Mouse (Mus musculus) midbrain, embryonic 13.5 days (tissue): ENCODE results near the gene Anxa2. TPM values are rescaled to one million over a fixed set of nuclear protein-coding genes. Genes with fewer than 3 reads are reported as not detected.

ENCODE experiments used
- ATAC-seq: fragments of 200-750 bp; cut with Nextera tagmentation; 2 replicates; pipeline ENCODE4 v1.8.0; 2017; ENCODE audit warnings: mild to moderate bottlenecking, moderate TSS enrichment, moderate library complexity
- H3K27ac ChIP-seq: fragments of 300-500 bp; sonication (generic); 2 replicates; pipeline ENCODE4 v1.5.1; 2015; ENCODE audit warnings: inconsistent platforms, mild to moderate bottlenecking, moderate library complexity
- H3K27me3 ChIP-seq: fragments of 300-500 bp; sonication (generic); 2 replicates; pipeline ENCODE4 v1.6.1; 2015; ENCODE audit warnings: mild to moderate bottlenecking, inconsistent platforms
- H3K36me3 ChIP-seq: fragments of 300-500 bp; sonication (generic); 2 replicates; pipeline ENCODE4 v1.6.1; 2015; ENCODE audit warnings: mild to moderate bottlenecking, inconsistent platforms
- H3K4me1 ChIP-seq: fragments of 300-500 bp; sonication (generic); replicated peaks from 2 replicates; pipeline ENCODE4 v1.6.1; 2015; ENCODE audit warnings: inconsistent platforms
- H3K4me2 ChIP-seq: fragments of 300-500 bp; sonication (generic); replicated peaks from 2 replicates; pipeline ENCODE4 v1.6.1; 2015; ENCODE audit warnings: moderate library complexity, mild to moderate bottlenecking, inconsistent platforms
- H3K4me3 ChIP-seq: fragments of 300-500 bp; sonication (generic); replicated peaks from 2 replicates; pipeline ENCODE4 v1.5.1; 2015; ENCODE audit warnings: mild to moderate bottlenecking, inconsistent platforms
- H3K9ac ChIP-seq: fragments of 300-500 bp; sonication (generic); replicated peaks from 2 replicates; pipeline ENCODE4 v1.6.1; 2015; ENCODE audit warnings: mild to moderate bottlenecking, inconsistent platforms
- H3K9me3 ChIP-seq: fragments of 300-500 bp; sonication (generic); 2 replicates; pipeline ENCODE4 v1.6.1; 2016; ENCODE audit warnings: mild to moderate bottlenecking, inconsistent platforms
- WGBS: fragments of 180-500 bp; shearing (Covaris S2); methylation state at CpG from one replicate; pipeline ENCODE4 v1.1.7; 2015; 5-methylcytosine and 5-hydroxymethylcytosine counted together
- polyA plus RNA-seq: library from polyadenylated mRNA; unstranded; fragments of >200 nt; fragmentation: Nextera tagmentation; extraction: Ambion mirVana; gene quantifications from 2 replicates; pipeline ENCODE4 v1.2.1, GENCODE M21; 2015

The Anxa2 gene
- 96.0 and 115 TPM in 2 replicates for polyA plus RNA-seq

DNA sequence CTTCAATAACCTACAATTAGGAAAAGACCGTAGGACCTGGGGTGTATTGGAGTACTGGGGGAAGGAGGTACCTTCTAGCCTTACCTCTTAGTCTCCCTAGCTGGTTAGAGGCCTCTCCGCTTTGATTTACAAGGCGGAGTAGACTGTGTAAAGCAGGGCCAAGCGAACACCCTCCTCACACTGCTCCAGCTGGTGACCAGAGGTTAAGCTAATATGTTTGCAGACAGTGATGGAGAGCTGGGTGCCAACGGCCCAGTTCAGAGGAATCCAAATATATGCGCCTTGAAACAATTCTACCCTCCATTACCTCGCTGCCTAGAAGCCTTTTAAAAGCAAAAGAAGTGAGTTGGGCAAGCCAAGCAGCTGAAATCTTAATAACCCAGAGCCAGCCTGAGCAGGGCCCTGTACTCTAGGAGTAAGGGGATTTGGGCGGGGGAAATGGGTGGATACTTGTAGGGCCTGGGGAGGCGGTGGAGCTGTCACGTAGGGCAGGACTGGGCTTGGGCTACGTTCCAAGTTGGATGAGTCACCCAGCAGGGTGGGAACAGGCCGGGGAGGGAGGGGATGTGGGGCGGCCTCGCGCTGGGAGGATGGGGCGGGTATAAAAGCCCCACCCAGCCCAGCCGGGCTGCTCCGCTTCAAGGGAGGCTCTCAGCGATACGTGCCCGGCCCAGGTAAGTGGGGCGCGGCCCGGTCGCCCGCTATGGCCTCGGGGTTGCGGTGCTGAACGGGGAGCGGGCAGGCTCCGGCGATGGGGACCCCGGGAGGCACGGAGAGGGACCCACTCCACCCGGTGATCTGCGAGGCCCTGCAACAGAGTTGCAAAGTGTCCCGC, at the start of gene Anxa2:
TSS of gene Anxa2 (plus strand) at position 555 of the 835 bp plus-strand sequence.
- Histone ChIP-seq H3K9me3 (no peaks in the 10 kb centered on the region), H3K27me3 (peaks cover 42% of the 10 kb centered on the region), H3K27ac (no peak within 1 kb of the TSS), H3K4me1 (peaks cover 19% of the 10 kb centered on the region), H3K4me2 (peak within 1 kb of the TSS; percentile 69), H3K36me3 (no peaks in the 10 kb centered on the region), H3K4me3 (peak within 1 kb of the TSS; percentile 42), H3K9ac (peak within 1 kb of the TSS; percentile 65)
- 11% methylated on average over 37 of the region's 37 CpGs for WGBS
- ATAC-seq = peak; percentile 87

DNA sequence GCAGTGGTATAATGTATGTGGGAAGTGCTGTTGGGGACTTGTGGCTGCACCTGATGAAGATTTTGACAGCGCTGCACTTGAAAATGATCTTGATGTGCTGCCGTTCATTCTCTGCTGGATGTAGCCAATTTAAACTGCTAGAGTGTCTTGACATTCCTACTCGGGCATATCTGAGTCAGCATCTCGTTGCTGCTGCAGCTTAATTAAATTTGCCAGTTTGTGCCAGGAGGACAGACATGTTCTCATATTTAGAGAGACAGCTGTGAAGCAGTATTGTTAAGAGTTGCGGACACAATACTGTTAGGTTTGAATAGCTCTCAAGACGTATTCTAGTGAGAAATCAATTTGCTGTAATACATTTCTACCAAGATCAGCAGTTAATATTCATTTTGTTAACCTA, 48.7 kb upstream of the Anxa2 start:
- no peaks in the 10 kb centered on the region for H3K27me3 ChIP-seq
- no peak for ATAC-seq
- WGBS = 65% methylated on average over 6 of the region's 6 CpGs

DNA sequence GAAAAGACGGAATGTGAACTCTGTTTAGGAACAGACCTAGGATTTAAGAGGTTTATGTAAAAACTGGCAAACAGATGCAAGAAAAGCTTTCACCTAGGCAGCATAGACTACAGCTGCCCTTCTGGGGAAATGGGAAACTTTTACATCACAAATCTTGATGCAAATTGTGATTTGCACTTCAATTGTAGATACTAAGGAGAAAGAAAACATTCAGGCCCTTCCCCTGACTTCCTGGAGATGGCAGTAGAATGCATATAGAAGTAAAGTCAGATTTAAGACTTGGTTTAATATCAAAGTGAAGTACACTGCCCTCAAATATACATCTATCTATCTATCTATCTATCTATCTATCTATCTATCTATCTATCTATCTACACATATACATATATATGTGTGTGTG, 33.9 kb upstream of the Anxa2 start:
- Histone ChIP-seq H3K4me3 (no peak overlapping the region), H3K4me2 (no peak overlapping the region), H3K36me3 (peaks cover 46% of the 10 kb centered on the region), H3K4me1 (no peaks in the 10 kb centered on the region), H3K27me3 (no peaks in the 10 kb centered on the region), H3K9ac (no peak overlapping the region), H3K27ac (no peak overlapping the region), H3K9me3 (no peaks in the 10 kb centered on the region)
- 84% methylated on average over 1 of the region's 1 CpGs for WGBS
- ATAC-seq = no peak

More for the DNA sequence above, 48.7 kb upstream of the Anxa2 start:
- no peak overlapping the region for H3K4me3 ChIP-seq
- H3K9ac ChIP-seq = no peak overlapping the region
- H3K27ac ChIP-seq = no peak overlapping the region
- no peaks in the 10 kb centered on the region for H3K9me3 ChIP-seq
- H3K4me2 ChIP-seq = no peak overlapping the region
- H3K4me1 ChIP-seq = no peaks in the 10 kb centered on the region
- no peaks in the 10 kb centered on the region for H3K36me3 ChIP-seq

DNA sequence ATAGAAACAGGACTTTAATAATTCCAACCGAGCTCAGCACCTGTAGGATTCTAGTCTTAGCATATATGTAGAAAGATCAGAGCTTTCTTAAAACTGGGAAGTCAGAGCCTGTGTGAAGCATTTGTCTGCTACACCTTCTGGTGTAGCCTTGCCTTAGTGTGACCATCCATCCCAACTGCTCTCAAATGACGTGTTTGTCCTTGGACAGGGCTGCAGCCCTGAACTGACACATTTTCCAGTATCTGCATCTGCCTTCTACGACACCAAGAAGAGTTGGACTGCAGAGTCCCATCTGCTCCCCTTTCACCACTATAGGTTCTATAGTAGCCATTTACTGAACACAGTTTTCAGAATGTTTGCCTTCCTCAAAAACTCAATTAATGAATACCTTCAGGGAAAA, 22.9 kb upstream of the Anxa2 start:
- no peak overlapping the region for H3K9ac ChIP-seq
- H3K36me3 ChIP-seq = peaks cover 33% of the 10 kb centered on the region
- 85% methylated on average over 3 of the region's 3 CpGs for WGBS
- H3K4me3 ChIP-seq = no peak overlapping the region
- ATAC-seq = no peak
- H3K9me3 ChIP-seq = no peaks in the 10 kb centered on the region
- H3K4me1 ChIP-seq = peaks cover 16% of the 10 kb centered on the region
- H3K4me2 ChIP-seq = no peak overlapping the region
- H3K27ac ChIP-seq = no peak overlapping the region
- no peaks in the 10 kb centered on the region for H3K27me3 ChIP-seq

DNA sequence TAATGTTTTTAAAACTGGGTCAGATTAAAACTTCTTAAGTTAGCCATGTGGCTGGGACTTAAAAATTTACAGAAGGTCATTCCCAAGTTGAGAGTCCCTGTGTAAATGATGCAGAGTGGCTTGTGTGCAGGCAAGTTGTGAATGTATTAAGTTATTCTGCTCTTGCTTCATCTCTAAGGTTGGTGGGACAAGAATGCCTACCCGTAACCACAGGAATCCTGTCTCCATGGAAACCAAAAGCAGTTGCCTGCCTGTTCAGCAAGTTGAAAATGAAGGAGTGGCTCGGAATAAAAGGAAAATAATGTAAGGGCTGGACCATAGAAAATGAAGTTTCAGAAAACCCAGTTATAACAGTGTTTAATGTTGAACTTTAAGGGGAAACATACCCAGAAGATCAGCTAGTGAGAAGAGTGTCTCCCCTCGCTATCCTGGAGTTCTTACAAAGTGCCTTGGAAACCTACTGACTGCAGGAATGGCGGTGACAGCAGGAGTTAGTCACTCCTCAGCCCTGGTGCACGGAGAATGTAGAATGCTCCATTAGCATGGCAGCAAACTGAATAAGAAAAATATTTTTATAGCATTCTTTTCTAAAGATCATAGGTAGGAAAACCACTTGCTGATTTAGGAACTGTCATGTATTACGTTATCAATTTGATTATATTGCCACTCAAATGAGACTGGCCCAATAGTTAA, 21.4 kb upstream of the Anxa2 start:
- peaks cover 22% of the 10 kb centered on the region for H3K36me3 ChIP-seq
- no peak overlapping the region for H3K4me2 ChIP-seq
- H3K27ac ChIP-seq = 0 out of 2 replicates have a peak overlapping the region, but pooled peaks have one; percentile 41
- H3K9ac ChIP-seq = no peak overlapping the region
- peaks cover 16% of the 10 kb centered on the region for H3K4me1 ChIP-seq
- H3K27me3 ChIP-seq = no peaks in the 10 kb centered on the region
- no peak overlapping the region for H3K4me3 ChIP-seq
- ATAC-seq = no peak
- 20% methylated on average over 6 of the region's 6 CpGs for WGBS
- H3K9me3 ChIP-seq = no peaks in the 10 kb centered on the region

DNA sequence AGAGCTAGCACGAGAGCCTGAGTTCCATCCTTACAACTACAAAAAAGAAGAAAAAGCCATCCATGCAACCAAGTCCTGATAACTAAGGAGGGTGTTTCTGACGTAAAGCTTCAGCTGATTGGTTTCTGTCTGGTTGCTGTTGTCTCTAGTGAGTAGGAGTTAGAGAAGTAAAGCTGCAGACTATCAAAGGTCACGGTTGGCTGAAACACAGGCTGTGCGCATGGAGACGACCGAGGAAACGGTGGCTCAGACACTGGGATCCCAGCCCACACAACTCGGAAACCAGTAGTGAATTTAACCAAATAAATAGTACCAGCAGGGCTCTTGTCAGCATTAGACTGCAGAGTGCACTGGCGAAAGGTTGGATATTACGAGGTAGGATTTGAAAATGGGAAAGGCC, 18.2 kb upstream of the Anxa2 start:
- Histone ChIP-seq H3K4me2 (no peak overlapping the region), H3K4me3 (no peak overlapping the region), H3K27ac (no peak overlapping the region), H3K9me3 (no peaks in the 10 kb centered on the region), H3K9ac (no peak overlapping the region), H3K27me3 (no peaks in the 10 kb centered on the region), H3K4me1 (peaks cover 22% of the 10 kb centered on the region), H3K36me3 (peaks cover 10% of the 10 kb centered on the region; the same call in 1 of the 2 replicates)
- no peak for ATAC-seq
- 71% methylated on average over 10 of the region's 10 CpGs for WGBS

DNA sequence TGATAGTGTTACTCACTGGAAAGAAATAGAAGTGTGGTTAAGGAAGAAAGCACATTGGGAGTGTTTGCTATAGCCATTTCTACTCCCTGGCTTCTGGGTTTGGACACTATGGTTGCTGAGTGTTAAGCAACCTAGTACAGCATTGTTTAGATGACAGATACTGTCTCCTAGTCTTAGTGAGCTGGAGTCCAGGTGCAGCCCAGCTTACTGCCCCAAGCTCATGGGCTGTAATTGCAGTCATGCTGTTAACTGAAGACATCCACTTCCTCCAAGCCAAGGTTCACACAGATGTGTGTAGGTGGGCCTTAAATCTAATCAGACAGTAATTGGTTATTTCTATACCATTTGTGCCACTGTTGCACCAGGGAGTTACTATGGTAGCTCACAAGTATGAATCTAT, 17.8 kb upstream of the Anxa2 start:
- Histone ChIP-seq H3K4me2 (no peak overlapping the region), H3K9me3 (no peaks in the 10 kb centered on the region), H3K4me3 (no peak overlapping the region), H3K4me1 (peaks cover 27% of the 10 kb centered on the region), H3K27ac (no peak overlapping the region), H3K27me3 (no peaks in the 10 kb centered on the region), H3K9ac (no peak overlapping the region), H3K36me3 (peaks cover 6% of the 10 kb centered on the region; the same call in 1 of the 2 replicates)
- ATAC-seq = no peak

DNA sequence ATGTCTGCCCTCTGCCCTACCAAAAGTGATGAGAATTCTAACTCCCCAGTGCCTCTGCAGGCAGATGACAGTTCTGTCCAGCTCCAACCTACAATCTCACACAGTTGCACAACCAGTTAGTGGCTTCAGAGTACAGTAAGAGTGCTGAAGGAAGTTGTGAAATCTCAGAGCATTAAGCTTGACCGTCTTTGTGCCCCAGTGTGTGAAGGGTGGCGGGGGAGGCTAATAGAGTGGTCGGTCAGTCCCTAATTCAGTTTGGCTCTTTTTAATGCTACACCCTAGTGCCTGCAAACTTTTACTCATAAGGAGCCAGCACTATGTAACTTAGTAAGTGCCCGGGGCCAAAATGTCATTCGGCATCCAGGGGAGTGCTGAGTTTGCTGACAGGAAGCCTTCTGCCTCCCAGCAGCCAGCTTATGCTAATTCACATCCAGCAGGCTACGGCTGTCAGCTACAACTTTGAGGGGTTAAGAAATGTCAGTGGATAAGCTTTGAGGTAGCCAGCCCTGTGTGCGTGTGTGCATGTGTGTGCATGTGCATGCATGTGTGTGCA, 13.5 kb upstream of the Anxa2 start:
- 21% methylated on average over 7 of the region's 7 CpGs for WGBS
- Histone ChIP-seq H3K27me3 (no peaks in the 10 kb centered on the region), H3K4me3 (no peak overlapping the region), H3K4me1 (peaks cover 11% of the 10 kb centered on the region; the same call in 1 of the 2 replicates), H3K9ac (no peak overlapping the region), H3K9me3 (no peaks in the 10 kb centered on the region), H3K4me2 (no peak overlapping the region), H3K36me3 (no peaks in the 10 kb centered on the region), H3K27ac (no peak overlapping the region)
- 0 out of 2 replicates have a peak, but pooled peaks have one; percentile 60 for ATAC-seq

DNA sequence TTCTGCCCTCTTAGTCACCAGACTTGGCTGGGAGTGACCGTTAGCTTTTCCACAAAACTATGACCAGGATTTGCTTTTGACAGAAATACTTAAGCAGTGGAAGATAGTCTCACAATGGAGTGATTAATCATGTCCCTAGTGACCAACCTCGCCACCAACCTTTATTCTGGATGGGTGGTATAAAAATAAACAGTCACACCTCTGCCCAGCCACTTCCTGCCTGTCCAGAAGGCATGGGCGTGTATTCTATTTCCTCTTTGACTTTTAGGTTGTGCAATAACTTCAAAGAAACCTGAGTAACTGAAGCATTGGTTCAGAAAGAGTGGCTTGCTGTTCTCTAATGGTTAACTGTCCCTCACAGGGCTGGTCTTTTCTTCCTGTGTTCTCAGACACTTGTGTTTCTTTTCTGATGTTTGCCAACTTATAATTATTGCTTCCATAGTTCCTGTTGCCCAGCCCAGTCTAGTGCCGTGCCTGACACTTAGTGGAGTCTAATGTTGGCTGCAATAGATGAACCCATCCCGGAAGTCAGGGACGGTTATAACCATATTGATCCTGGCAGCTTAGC, 10.9 kb upstream of the Anxa2 start:
- no peaks in the 10 kb centered on the region for H3K27me3 ChIP-seq
- no peak for ATAC-seq
- no peak overlapping the region for H3K9ac ChIP-seq

DNA sequence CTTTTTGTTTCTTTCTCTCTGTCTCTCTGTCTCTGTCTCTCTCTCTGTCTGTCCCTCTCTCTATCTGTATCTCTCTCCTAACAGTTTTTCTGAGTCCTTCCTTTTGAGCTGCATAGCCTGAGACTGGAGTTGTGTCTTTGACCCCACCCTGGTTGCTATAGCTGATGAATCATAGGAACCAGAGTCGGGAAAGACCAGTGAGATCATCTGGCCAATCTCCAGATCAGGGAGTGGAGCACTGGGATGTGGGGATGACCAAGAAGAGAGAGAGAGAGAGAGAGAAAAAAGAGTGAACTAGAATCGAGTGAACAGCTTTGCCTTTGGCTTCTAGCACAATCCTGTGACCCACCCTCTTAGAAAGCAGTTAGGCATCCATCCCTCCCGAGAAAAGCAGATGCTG, 10.2 kb upstream of the Anxa2 start:
- no peak overlapping the region for H3K9ac ChIP-seq
- H3K4me3 ChIP-seq = no peak overlapping the region
- H3K27ac ChIP-seq = no peak overlapping the region
- no peaks in the 10 kb centered on the region for H3K9me3 ChIP-seq
- no peak overlapping the region for H3K4me2 ChIP-seq
- no peaks in the 10 kb centered on the region for H3K27me3 ChIP-seq
- WGBS = 75% methylated on average over 3 of the region's 3 CpGs
- ATAC-seq = no peak
- peaks cover 11% of the 10 kb centered on the region; the same call in 1 of the 2 replicates for H3K4me1 ChIP-seq
- no peaks in the 10 kb centered on the region for H3K36me3 ChIP-seq

More for the DNA sequence above, 10.9 kb upstream of the Anxa2 start:
- no peak overlapping the region for H3K4me3 ChIP-seq
- peaks cover 11% of the 10 kb centered on the region; the same call in 1 of the 2 replicates for H3K4me1 ChIP-seq
- H3K36me3 ChIP-seq = no peaks in the 10 kb centered on the region
- no peak overlapping the region for H3K27ac ChIP-seq
- WGBS = 86% methylated on average over 6 of the region's 6 CpGs
- no peaks in the 10 kb centered on the region for H3K9me3 ChIP-seq
- no peak overlapping the region for H3K4me2 ChIP-seq

DNA sequence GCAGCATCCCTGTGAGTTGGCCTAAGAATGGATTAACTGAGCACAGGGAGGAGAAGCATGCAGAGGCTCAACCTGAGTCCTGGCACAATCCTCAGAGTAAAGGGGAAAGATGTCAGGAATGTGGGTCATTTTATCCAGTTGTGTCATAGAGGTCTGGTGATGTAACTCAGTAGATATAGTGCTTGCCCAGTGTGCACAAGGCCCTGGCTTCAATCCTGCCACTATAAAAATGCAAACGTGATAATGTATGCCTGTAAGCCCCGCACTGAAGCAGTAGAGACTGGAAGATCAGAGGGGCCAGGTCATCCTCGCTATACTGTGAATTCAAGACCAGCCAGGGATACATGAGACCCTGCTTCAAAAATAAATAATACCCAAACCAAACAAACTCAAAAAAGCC, 4.6 kb upstream of the Anxa2 start:
- no peaks in the 10 kb centered on the region for H3K36me3 ChIP-seq
- no peaks in the 10 kb centered on the region for H3K9me3 ChIP-seq
- peaks cover 16% of the 10 kb centered on the region for H3K27me3 ChIP-seq
- no peak overlapping the region for H3K9ac ChIP-seq
- no peak for ATAC-seq
- 53% methylated on average over 3 of the region's 3 CpGs for WGBS
- no peak overlapping the region for H3K4me3 ChIP-seq
- peaks cover 9% of the 10 kb centered on the region for H3K4me1 ChIP-seq
- no peak overlapping the region for H3K27ac ChIP-seq
- no peak overlapping the region for H3K4me2 ChIP-seq

DNA sequence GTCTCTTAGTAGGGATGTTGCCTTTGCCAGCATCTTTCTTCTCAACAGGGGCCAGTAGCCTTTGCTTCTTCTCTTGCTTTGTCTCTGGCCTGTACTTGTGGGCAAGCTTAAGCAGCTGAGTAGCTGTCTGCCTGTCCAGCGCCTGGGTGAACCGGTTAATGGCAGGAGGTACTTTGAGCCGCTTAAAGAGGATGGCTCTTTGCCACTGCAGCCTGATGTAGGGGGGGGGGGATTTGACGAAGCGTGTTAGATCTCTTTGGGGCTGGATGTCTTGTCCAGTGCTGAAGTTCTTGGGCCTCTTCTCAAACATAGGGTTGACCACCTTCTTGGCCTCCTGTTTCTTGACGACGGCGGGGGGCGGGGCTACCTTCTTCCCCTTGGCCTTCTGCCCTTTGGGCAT, 2.8 kb upstream of the Anxa2 start:
- 82% methylated on average over 9 of the region's 9 CpGs for WGBS
- no peak overlapping the region for H3K27ac ChIP-seq
- no peaks in the 10 kb centered on the region for H3K36me3 ChIP-seq
- H3K4me3 ChIP-seq = no peak overlapping the region
- ATAC-seq = no peak
- no peaks in the 10 kb centered on the region for H3K9me3 ChIP-seq
- peaks cover 33% of the 10 kb centered on the region for H3K27me3 ChIP-seq
- peaks cover 15% of the 10 kb centered on the region for H3K4me1 ChIP-seq
- no peak overlapping the region for H3K9ac ChIP-seq
- H3K4me2 ChIP-seq = no peak overlapping the region
